ENCODE assay signal across 9 mouse cellular contexts in the genomic region with DNA sequence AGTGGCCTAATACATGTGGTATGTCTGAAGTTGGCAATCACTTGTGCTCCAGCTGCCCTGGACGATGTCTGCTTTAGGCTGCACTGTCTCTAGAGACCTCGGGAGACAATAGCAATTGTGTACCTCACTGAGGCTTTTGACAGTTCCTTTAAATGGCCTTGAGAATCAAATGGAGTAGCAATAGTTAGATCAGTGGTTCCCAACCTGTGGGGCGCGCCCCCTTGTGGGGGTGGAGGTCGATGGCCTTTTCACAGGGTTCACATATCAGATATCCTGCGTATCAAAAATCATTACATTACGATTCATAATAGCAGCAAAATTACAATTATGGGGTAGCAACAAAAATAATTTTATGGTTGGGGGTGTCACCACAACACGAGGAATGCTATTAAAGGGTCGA. TPM values are rescaled to one million over a fixed set of nuclear protein-coding genes. Genes with fewer than 3 reads are reported as not detected.
DNase-seq lines count a peak whose midpoint lies in the region; ATAC-seq and TF ChIP-seq lines count a peak whose summit lies in the region.
"Had no signal": no experiment of that assay in that cellular context is flagged by ENCODE, and none has a peak within 500 bp of the region (broad histone marks: within the 10 kb centered on the region; RNA-seq: fewer than 3 reads in every experiment).

No protein-coding gene starts in this region.

- peak; percentile 49 for DNase-seq in hindbrain, embryonic 11.5 days (ENCODE audit: low spot score)
- peak; percentile 4 for DNase-seq in 3134 (ENCODE audit: extremely low read depth, insufficient read length, low spot score)
- DNase-seq in kidney, postnatal 4 days = peak; percentile 59 to 64
- no peak for DNase-seq in c-Kit-positive CD71-positive TER-119-positive erythroid progenitor cells, embryonic 14.5 days (ENCODE audit: low spot score)

- no peak for ATAC-seq in hindbrain, embryonic 11.5 days (ENCODE audit: low FRiP score)
- no peak for ATAC-seq in hindbrain, embryonic 16.5 days
- ATAC-seq in common myeloid progenitor, adult 5-6 weeks (replicated peaks; ENCODE audit: low read depth, poor library complexity, severe bottlenecking) = peak; percentile 74

- H3K36me3 ChIP-seq in hindbrain, embryonic 11.5 days (ENCODE audit: control insufficient read depth, insufficient read depth, low read length) = no peaks in the 10 kb centered on the region
- H3K36me3 ChIP-seq in hindbrain, embryonic 16.5 days (ENCODE audit: control insufficient read depth, insufficient read depth, low read length) = no peaks in the 10 kb centered on the region
- no peaks in the 10 kb centered on the region for H3K36me3 ChIP-seq in ES-Bruce4 (ENCODE audit: control insufficient read depth, insufficient read depth, low read length, poor library complexity, severe bottlenecking)
- H3K36me3 ChIP-seq in small intestine, adult 2 months (ENCODE audit: control insufficient read depth, insufficient read depth, low read length) = no peaks in the 10 kb centered on the region

- no peaks in the 10 kb centered on the region for H3K4me1 ChIP-seq in hindbrain, embryonic 11.5 days (replicated peaks; ENCODE audit: control insufficient read depth, insufficient read depth, low read length)
- no peaks in the 10 kb centered on the region for H3K4me1 ChIP-seq in hindbrain, embryonic 16.5 days (ENCODE audit: control insufficient read depth, insufficient read depth, low read depth, low read length)
- no peaks in the 10 kb centered on the region for H3K4me1 ChIP-seq in ES-Bruce4 (ENCODE audit: control insufficient read depth, insufficient read depth, low read length)
- no peaks in the 10 kb centered on the region for H3K4me1 ChIP-seq in small intestine, adult 2 months (ENCODE audit: control insufficient read depth, insufficient read depth, insufficient read length, low read length)

- no peak for TF ChIP-seq EP300 in ES-Bruce4 (IDR thresholded peaks at IDR 0.05; ENCODE audit: insufficient read depth, low read depth, low read length)

- 39% methylated on average over 9 of the region's 9 CpGs for WGBS in hindbrain, embryonic 11.5 days
- 42% methylated on average over 9 of the region's 9 CpGs for WGBS in hindbrain, embryonic 16.5 days
- 33% methylated on average over 9 of the region's 9 CpGs for WGBS in small intestine, adult 2 months

- H3K9me3 ChIP-seq in hindbrain, embryonic 11.5 days (ENCODE audit: control insufficient read depth, low read length) = no peaks in the 10 kb centered on the region
- no peaks in the 10 kb centered on the region for H3K9me3 ChIP-seq in hindbrain, embryonic 16.5 days (ENCODE audit: control insufficient read depth, low read length)
- no peaks in the 10 kb centered on the region for H3K9me3 ChIP-seq in ES-Bruce4 (replicated peaks; ENCODE audit: control insufficient read depth, insufficient read depth, low read length, poor library complexity, severe bottlenecking)

- H3K4me3 ChIP-seq in hindbrain, embryonic 11.5 days (ENCODE audit: low read depth, low read length) = no peak overlapping the region
- no peak overlapping the region for H3K4me3 ChIP-seq in hindbrain, embryonic 16.5 days (ENCODE audit: low read length)
- no peak overlapping the region for H3K4me3 ChIP-seq in ES-Bruce4 (ENCODE audit: low read depth, low read length)
- no peak overlapping the region for H3K4me3 ChIP-seq in small intestine, adult 2 months (ENCODE audit: low read depth, low read length)

- no peaks in the 10 kb centered on the region for H3K27me3 ChIP-seq in hindbrain, embryonic 11.5 days (ENCODE audit: control insufficient read depth, insufficient read depth, low read length)
- no peaks in the 10 kb centered on the region for H3K27me3 ChIP-seq in hindbrain, embryonic 16.5 days (replicated peaks; ENCODE audit: control insufficient read depth, insufficient read depth, low read length)
- H3K27me3 ChIP-seq in ES-Bruce4 (ENCODE audit: control insufficient read depth, insufficient read depth, low read length, poor library complexity, severe bottlenecking) = no peaks in the 10 kb centered on the region
- H3K27me3 ChIP-seq in small intestine, adult 2 months (ENCODE audit: control insufficient read depth, insufficient read depth, low read length) = no peaks in the 10 kb centered on the region

- no peak overlapping the region for H3K9ac ChIP-seq in hindbrain, embryonic 11.5 days (ENCODE audit: low read depth, low read length)
- no peak overlapping the region for H3K9ac ChIP-seq in hindbrain, embryonic 16.5 days (ENCODE audit: low read depth, low read length)
- no peak overlapping the region for H3K9ac ChIP-seq in ES-Bruce4 (ENCODE audit: low read depth, poor library complexity, severe bottlenecking)

- no peak overlapping the region for H3K4me2 ChIP-seq in hindbrain, embryonic 11.5 days (replicated peaks; ENCODE audit: low read depth, low read length)
- H3K4me2 ChIP-seq in hindbrain, embryonic 16.5 days (ENCODE audit: low read length) = no peak overlapping the region

- no peak for TF ChIP-seq POLR2A in ES-Bruce4 (IDR thresholded peaks at IDR 0.05; ENCODE audit: insufficient read depth, low read length)
- TF ChIP-seq POLR2A in small intestine, adult 2 months (IDR thresholded peaks at IDR 0.05; ENCODE audit: low read depth, low read length) = no peak

- TF ChIP-seq CTCF in ES-Bruce4 (IDR thresholded peaks at IDR 0.05; ENCODE audit: low read depth, low read length) = peak; percentile 49
- peak; percentile 42; the same call in 1 of the 2 replicates for TF ChIP-seq CTCF in small intestine, adult 2 months (IDR thresholded peaks at IDR 0.05; ENCODE audit: extremely low read depth, insufficient read length, insufficient replicate concordance, low read depth, low read length)

- no peak overlapping the region for H3K27ac ChIP-seq in hindbrain, embryonic 11.5 days (ENCODE audit: low read depth, low read length)
- H3K27ac ChIP-seq in hindbrain, embryonic 16.5 days (ENCODE audit: low read depth, low read length) = no peak overlapping the region
- H3K27ac ChIP-seq in ES-Bruce4 (ENCODE audit: insufficient read depth, low read length) = no peak overlapping the region
- no peak overlapping the region for H3K27ac ChIP-seq in small intestine, adult 2 months (ENCODE audit: insufficient read depth, low read depth, low read length)

RNA-seq across cellular contexts. Expression of a gene that starts 7.9 kb away (rescaled TPM):
- 50.7 and 54.3 TPM in 2 replicates for polyA plus RNA-seq in hindbrain, embryonic 11.5 days (2014; fragmentation: Nextera tagmentation; extraction: Ambion mirVana)
- polyA plus RNA-seq in hindbrain, embryonic 16.5 days (2015; fragmentation: Nextera tagmentation; extraction: Ambion mirVana) = 37.7 and 42.9 TPM in 2 replicates
- polyA plus RNA-seq in ES-Bruce4 (2011; ENCODE audit: insufficient read depth, insufficient read length, low read depth, missing spikeins) = 44.3 and 48.4 TPM in 2 replicates
- total RNA-seq in common myeloid progenitor, adult 5-6 weeks (2017) = 9.7 and 18.1 TPM in 2 replicates
- 12.3 and 17.5 TPM in 2 replicates for polyA plus RNA-seq in small intestine, adult 2 months (2012; rRNA removed)

RNA-seq across cellular contexts. Expression of a gene that starts 52.4 kb away (rescaled TPM):
- polyA plus RNA-seq in hindbrain, embryonic 11.5 days (2014; fragmentation: Nextera tagmentation; extraction: Ambion mirVana) = not detected in 2 replicates
- polyA plus RNA-seq in hindbrain, embryonic 16.5 days (2015; fragmentation: Nextera tagmentation; extraction: Ambion mirVana) = not detected in 2 replicates
- polyA plus RNA-seq in ES-Bruce4 (2011; ENCODE audit: insufficient read depth, insufficient read length, low read depth, missing spikeins) = not detected in 2 replicates
- total RNA-seq in common myeloid progenitor, adult 5-6 weeks (2017) = not detected in 2 replicates
- not detected in 2 replicates for polyA plus RNA-seq in small intestine, adult 2 months (2012; rRNA removed)
- polyA plus RNA-seq: heart, embryonic 16.5 days had no signal
